Mouse (Mus musculus) lung, postnatal 36 days (tissue): Measurements from ENCODE around the gene Crb1.
"Not testable (repeated sequence)": the region's sequence is repeated elsewhere in the genome, so short reads cannot be mapped to it uniquely, and the experiment has no call there.

Source experiments
- DNase-seq: peaks from one replicate; pipeline ENCODE4 v3.0.0; 2022; ENCODE audit warnings: mixed read lengths

The Crb1 gene

DNA sequence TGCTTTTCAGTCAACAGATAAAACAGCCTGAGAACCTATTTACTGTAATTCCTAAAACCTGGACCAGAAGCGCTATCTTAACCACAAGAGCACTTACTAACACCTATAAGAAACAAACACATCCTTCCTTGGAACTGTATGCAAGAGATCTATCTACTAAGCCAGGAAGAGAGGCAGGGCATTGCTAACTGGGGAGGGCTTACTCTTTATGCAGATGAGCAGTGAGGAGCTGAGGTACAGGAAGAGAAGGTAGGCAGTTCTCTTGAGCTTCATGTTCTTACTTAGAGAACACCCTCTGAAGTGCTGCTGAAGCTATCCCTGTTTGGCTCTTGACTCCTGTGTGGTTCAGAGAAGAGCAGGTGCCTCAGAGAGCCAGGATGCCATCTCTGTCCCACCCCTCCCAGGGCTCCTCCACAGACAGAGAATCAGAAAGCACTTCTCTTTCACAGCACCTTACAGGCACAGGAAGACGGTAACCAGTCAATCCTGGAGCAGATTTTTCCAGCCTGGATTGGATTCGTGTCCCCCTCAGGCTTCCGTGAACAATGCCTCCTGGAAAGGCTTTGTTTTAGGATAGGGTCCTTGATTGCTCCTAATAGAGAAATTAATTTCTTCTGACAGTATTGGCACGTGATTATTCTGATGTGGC is at the start of gene Crb1:
Crb1 (minus strand) TSS at position 463 of the 649 bp plus-strand sequence.
- DNase-seq = no peak

DNA sequence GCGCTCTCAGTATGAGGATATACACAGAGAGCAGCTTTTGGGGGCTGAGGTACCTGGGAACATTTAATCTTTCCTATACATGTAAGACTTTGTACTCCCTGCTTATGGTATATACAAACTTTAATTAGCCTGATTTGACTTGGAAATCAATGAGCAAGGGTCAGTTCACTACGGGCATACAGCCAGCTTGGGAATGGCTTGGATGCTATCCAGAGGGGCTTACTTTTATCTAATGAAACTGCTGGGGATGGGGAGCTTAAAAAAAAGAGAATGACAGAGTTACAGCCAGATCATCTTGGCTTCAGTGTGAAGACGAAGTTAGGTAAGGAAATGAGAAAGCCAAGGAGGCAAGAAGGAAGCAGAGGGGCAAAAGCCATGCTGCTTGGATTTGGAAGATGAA is 48.1 kb upstream of the Crb1 start:
- no peak for DNase-seq

DNA sequence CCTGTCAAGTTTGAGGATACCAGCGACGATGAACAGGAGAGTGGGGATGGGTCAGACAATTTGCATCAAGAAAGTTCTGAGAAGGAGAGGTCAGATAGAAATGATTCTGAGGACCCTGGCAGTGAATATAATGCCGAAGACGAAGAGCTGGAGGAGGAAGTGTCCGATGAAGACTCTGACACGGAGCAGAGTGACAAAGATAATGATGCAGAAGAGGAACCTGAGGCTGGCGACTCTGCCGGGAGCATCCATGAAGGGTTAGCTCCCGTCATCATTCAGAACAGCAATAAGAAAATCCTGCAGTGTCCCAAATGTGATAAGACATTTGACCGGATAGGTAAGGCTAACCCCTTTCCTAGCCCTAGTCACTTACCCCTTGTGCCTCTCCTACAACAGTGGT is 47.0 kb upstream of the Crb1 start:
- no peak for DNase-seq

DNA sequence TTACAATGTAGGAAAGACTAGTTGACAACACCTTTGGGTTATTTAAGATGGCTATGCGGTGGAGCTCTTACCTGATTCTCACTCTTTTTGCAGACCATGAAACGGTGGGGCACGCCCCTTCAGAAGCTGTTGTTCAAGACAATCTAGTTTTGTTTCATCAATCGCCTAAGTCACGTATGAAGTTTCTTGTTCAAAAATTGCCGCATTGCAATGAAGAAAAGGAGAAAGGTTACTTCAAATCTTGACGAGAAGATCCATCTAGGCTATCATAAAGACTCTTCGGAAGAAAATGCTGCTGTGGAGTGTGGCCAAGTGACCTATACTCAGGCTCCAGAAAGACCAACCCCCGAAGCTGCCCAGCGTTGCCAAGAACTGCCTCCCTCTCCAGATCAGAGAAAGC is 46.0 kb upstream of the Crb1 start:
- DNase-seq = peak; percentile 28

DNA sequence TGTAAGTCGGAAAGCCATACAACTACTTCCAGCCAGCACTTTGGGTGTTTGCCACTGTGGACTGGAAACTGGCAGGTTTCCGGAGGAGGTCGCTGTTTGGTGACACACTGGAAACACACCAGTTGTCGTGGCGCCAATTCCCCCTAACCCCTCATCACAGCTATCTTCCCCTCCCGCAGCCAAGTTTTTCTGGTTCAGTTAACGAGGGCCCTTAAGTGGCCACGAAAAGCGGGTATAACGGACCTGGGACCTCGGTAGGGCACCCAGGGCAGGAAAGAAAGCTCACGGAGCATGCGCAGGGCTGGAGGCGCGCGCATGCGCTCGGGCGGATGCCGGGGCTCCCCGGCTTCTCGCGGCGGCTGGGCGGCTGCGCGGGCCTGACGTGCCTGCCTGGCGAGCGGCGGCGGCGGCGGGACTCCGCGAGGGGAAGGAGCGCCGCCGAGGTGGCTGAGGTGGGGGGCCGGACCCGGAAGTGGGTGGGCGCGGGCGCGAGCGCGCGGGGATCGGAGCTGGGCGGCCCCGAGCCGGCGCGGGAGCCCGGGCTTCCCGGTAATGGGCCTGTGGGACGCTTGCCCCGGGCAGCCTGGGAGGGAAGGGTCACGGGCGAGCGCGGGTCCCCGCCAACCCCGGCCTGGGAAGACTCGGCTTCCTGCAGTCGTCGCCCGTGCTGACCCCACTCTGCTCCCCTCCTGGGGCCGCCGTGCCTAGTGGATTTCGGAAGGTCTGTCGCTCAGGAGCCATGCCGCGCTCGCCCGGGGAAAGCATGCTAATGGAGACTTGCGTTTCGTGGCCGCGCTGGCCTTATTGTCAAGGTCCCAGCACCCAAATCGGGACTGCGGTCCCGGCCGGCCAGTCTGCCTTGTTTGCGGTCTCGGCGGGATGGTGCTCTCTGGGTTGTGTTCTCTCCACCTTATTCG is 45.2 kb upstream of the Crb1 start, which contains the start of gene Zbtb41:
Zbtb41 (plus strand) TSS at position 414 of the 917 bp plus-strand sequence.
- peak; percentile 85 for DNase-seq

DNA sequence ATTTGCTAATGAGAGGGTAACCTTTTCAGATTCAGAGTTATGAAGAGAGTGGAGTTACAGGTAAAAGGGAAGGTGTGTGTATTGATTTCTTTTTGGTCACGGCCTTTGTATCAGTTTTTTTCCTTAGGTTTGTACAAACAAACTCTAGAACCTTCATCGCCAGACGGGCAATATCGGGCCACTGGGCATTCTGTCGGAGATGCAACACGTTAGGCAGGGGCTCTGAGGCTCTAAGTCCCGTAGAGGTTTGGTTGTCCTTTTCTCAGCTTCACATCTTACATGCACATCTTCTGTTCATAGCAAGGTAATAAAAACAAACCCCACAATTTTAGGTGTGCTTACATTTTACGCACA is 44.6 kb upstream of the Crb1 start:
- DNase-seq = no peak

DNA sequence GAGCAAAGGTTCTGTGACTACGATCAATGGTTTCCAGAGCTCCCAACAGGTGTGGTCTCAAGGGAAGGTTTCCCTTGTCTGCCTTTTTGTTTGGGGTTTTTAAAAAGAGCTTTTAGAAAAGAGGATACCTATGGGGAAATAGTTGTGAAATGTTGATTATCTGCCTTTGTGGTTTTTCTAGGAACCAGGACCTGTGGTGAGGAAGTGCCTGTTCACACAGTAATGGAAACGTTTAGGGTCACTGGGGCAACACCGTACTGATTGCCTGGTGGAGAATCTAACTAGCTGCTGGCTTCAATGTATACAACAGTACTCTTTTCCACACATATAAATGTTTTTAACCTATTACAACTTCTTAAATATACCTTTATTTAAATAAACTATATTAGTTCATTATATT is 36.6 kb upstream of the Crb1 start:
- DNase-seq = peak; percentile 15

DNA sequence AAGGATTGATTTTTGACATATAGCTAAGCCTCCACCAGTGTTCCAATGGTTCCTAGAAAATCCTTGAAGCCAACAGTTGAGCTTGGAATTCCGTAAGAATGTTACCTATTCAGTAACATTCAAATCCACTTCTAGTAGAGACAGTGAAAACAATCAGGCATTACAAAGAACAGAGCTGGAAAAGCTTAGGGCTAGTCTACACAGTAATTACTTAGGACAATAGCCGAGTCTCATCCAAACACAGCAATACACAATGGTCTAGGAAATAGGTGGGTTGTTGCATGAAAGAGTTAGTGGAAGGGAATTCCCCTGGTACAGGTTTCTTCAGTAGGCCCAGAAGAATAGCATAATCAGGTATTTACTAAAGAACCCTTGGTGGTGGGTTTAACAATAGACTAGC is 35.5 kb upstream of the Crb1 start:
- not testable (repeated sequence) for DNase-seq

DNA sequence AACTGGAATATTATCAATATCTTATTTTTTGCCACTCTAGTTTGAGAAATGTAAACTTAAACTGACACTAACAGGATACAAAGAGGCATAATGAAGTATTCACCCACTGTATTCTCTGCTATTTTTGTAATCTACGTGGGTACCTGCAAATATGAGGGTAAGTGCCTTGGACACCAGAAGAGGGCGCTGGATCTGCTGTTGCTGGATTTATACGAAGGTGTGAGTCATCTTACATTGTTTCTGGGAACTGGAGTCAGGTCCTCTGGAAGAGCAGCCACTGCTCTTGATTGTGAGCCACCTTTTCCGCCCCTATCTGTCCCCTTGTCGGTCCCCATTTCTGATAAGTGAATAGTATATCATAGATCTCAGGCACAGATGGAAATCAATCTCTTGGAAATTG is 30.8 kb upstream of the Crb1 start:
- DNase-seq = no peak

DNA sequence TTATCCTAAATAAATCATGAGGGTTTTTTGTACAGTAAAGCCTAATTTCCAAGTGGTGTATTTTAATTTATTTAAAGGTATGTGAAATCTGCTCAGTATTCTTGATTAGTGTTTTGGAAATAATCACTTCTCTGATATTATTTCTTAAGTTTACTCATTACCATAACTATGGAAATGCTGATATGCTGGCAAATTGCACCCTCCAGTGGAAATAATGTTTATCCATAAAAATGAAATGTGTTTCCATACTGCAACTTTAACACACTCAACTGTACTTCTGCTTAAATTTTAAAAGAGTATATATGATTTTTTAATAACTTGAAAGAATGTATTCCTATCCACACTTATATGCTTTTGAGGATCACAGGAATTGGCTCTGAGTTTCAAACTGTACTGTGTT is 28.9 kb upstream of the Crb1 start:
- no peak for DNase-seq

DNA sequence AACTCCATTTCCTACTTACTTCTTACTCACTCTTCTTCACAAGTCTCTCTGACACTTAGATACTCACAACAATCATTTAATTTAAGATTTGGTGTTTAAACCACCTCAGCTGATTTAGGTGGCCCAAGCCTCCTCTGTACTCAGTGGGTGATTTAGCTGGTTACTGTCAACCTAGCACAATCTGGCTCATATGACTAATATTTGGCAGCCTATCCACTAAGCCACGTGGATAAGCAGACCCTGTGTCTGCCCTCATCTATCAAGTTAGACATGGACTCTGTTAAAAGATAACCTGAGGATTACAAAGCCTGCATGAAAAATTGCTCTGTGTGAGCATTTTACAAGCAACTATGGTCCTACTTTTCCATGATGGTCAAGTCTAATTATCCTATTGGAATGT is 19.7 kb upstream of the Crb1 start:
- DNase-seq = no peak

DNA sequence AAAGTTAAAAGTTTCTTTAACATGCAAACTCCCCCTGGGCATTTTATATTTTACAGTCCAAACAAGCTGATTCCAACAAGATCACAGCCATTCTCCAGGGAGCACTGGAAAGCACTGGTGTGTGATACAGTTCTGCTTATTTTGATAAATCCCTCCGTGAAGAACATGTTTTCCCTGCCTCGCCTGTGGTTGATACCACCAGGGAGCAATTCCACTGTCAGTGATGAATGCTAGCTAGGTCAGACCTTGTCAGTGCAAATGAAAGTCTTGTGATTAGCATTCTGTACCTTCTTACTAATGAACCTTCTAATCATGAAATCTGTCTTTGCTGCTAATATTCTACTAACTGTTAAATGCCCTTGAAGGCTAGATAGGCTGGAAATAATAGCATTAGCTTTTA is 14.8 kb upstream of the Crb1 start:
- no peak for DNase-seq

DNA sequence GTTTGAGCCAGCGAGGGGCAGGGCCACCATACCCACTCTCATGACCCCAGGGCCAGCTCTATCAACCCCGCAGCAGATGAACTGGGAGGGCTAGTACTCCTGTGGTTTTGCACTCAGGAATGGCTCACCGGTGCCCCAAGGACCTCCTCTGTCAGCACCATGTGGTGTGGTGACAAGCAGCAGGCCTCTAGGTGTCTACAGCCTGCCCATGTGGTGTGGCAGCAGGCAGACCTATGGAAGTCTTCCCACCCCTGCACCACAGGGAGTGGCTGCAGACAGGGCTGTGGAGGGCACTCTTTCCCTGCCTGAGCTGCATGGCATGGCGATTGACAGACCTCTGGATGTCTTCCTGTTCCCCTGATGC is 2.7 kb upstream of the Crb1 start:
- no peak for DNase-seq

DNA sequence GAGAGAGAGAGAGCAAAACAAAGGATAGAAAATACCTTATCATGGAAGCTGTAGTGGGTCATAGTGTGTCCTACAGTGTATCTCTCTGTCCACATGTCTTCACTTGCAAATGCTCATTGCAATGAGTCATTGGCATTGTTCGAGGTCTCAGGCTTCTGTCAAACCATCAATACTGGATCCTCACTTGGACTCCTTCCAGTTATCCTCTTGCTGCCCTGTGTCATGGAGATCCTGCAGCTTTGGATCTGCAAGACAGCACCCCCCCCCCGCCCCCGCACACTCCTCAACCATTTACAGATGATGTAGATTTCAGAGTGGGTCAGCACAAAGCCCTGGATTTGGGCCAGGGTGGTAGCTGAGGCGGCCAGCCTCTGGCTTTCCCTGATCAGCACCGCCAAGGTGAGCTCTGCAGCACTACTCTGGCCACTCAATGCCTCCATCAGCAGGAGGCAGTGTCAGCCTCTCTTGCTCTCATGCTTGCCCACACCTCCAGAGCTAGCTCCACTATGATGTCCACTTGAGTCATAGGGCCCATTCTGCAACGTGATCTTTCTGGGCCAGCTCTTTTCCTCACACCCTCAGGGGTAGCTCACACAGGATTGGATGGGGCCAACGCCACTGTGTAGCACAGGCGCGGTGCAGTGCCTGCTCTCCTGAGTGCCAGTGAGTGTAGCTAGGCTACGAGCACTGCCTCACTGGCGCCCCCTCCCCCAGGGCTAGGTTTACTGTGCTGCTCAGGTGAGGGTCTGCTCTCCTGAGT is 2.1 kb upstream of the Crb1 start:
- no peak for DNase-seq

DNA sequence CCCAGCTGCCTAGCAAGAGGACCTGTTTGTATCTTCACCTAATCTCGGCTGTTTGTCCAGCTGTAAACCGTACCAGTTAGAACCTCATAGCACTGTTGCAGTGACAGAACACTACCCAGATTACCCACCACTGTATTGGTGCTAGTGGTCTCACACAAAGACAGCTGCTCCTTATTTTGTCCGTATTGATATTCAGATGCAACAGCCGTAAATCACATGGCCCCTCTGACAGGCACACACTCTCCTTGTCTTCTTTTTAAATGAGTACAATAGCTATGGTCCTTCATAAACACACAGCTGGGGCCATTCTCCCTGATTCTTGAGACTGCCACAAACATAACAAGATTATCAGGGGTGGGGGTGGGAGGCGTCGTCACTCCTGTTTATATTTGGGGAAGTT is 1.0 kb downstream of the Crb1 start:
- no peak for DNase-seq

DNA sequence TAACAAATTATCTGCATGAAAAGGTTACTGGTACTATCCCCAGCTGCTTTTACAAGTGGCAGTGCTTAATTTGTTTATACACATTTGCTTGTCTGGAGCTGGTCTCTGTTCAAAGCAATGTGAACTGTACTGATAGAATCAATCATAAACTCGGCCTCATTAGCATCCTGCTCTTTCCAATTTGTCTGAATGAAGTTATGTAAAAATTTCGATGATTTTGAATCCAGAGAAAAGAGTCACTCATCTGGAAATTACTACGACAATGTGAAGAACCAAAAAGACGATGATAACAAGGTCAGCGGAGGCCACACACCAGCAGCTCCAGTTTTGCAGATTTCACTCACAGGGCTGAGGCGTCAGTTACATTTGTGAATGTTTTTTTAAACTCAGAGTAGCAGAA is 5.6 kb downstream of the Crb1 start:
- DNase-seq = no peak

DNA sequence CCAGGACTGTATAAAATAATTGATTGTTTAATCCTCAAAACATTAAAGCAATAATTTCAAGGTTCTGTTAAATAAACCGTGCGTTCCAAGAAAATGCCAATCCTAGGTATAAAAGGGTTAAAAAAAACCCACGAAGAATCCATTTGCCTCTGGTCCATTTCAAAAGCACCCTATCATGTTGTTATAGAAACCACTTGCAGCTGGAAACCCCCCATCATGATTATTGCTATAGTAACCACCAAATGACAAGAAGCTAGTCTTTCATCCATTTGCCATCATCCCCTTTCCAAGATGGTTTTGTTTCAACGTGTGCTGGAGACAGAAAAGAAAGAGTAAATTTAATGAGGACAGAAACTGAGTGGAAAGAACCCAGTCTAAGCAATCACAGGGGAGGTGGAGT is 28.3 kb downstream of the Crb1 start:
- no peak for DNase-seq

DNA sequence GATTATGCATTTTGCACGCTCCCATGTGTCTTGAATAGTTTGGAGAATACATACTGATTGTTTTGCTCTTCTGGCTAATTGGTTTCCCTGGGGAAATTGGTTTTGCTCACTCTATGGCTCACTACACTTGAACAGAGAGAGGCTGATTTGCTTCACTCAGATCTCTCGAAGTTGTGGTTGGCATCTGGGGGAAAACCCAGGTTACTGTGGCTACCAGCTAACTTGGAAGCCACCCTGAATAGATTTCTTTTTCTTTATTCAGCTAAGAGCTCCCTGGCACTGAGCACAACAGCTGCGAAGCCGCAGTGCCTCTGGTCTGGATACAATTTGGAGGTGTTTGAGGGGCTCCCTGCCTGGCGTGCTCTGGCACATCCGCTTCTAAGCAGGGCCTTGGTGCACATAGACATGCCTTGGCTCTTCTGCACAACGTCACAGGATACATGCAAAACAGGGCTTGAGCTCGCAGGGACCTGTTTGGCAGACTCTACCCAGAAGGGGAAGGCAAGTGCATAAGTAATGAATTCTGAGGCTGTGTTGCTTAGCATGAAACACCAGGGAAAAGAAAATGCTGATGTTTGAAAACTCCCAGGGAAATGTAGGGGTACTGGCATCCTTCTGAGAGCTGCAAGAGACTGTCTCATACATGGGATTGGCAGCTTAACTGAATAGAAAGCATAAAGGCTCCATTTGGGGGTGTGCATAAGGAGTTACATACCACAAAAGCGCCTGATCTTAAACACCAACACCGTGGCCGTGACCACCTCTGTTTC is 30.1 kb downstream of the Crb1 start:
- DNase-seq = no peak

DNA sequence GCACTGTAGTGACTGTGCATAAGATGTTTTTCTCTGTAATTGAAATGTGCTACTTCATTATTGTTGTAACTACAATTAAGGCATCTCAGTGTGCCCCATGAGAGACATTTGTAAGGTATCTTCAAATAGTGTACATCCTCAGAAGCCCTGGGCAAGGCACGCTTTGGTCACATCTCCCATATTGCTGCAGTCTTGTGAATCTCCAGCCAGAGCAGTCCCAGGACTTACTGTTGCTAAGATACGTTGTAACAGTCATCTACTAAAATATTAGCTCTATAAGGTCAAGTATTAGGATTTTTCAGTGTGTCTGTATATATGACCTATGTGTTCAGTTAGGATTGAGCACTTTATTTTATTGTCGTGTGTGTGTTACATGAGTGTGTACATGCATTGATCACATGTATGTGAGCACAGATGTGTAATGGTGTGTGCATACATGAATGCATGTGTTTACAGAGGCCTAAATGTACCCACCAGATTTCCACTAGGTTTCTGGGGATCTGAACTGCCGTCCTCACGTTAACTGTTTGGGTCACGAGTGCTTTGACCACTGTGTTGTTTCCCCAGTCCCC is 30.8 kb downstream of the Crb1 start:
- no peak for DNase-seq

DNA sequence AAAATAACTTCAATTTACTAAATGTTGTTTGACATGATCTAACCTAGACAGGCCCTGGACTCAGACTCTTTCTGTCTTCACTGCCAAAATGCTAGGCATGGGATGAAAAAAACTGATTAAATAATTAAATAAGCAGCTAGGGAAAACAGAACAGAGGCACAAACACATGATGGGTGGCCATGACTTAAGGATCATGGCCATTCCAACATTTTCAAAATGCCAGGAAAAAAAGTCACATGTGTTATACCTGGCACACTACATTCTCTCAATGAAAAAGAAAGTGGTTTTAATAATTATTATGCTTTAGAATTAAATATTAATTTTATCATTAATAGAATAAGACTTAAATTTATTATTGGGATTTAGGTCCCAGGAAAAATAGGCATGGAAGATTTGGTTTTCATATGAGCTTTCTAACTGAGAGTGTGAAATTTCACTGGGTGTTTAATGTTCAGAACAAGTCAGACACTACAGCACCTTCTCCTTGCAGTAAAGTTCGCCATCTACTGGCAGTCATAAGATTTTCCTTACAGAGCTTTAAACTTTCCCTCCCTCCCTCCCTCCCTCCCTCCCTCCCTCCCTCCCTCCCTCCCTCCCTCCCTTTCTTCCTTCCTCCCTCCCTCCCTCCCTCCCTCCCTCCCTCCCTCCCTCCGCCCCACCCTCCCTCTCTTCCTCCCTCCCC is 36.6 kb downstream of the Crb1 start:
- DNase-seq = no peak

DNA sequence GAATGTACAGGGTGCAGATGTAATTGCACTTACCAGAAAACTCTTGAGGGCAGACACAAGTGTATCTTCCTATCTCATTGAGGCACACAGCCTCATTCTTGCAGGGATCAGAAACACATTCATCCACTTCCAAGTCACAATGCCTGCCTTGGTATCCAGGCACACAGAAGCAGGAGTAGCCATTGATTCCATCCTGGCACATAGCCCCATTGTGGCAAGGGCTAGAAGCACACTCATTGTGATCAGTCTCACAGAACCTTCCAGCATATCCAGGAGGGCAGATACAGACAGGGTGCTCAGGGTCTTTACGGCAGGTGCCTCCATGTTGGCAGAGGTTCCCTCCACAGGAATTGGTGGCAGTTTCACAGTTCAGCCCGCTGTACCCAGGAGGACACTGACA is 39.9 kb downstream of the Crb1 start:
- DNase-seq = no peak

DNA sequence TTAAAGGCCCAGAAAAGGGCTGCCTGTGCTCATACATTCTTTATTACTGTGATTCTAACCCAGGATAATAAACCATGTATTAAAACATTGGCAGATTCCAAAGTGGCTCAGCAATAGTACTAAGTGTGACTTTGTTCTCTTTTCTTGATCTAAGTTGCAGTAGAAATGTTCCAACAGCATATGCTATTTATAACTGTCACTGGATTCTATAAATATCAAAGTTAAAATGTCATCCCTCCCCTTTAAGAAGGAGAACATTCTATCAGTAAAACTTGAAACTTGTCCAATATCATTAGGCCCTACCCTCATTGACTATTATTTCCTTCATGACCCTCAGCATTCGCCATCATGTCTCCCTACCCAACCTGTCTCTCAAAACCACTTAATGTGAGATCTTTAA is 48.1 kb downstream of the Crb1 start:
- DNase-seq = no peak
